Mouse (Mus musculus) heart, embryonic 11.5 days (tissue): ENCODE measurements around the gene Gnaz. TPM values are rescaled to one million over a fixed set of nuclear protein-coding genes. Genes with fewer than 3 reads are reported as not detected.

Experiments used
- ATAC-seq: fragments of 200-750 bp; cut with Nextera tagmentation; replicated peaks from 2 replicates; pipeline ENCODE4 v1.8.0; 2017; ENCODE audit warnings: moderate library complexity; ENCODE audit not compliant: insufficient number of reproducible peaks, low FRiP score, low TSS enrichment
- H3K27ac ChIP-seq: fragments of 300-500 bp; sonication (generic); 2 replicates; pipeline ENCODE4 v1.5.1; 2014; ENCODE audit warnings: mild to moderate bottlenecking, low read depth, low read length
- H3K27me3 ChIP-seq: fragments of 300-500 bp; sonication (generic); 2 replicates; pipeline ENCODE4 v1.6.1; 2014; ENCODE audit warnings: mild to moderate bottlenecking, low read length, mixed read lengths; ENCODE audit not compliant: control insufficient read depth, insufficient read depth
- H3K36me3 ChIP-seq: fragments of 300-500 bp; sonication (generic); 2 replicates; pipeline ENCODE4 v1.6.1; 2014; ENCODE audit warnings: mild to moderate bottlenecking, low read length, moderate library complexity, mixed read lengths; ENCODE audit not compliant: control insufficient read depth, insufficient read depth
- H3K4me1 ChIP-seq: fragments of 300-500 bp; sonication (generic); 2 replicates; pipeline ENCODE4 v1.6.1; 2014; ENCODE audit warnings: low read length; ENCODE audit not compliant: control insufficient read depth, insufficient read depth
- H3K4me2 ChIP-seq: fragments of 300-500 bp; sonication (generic); 2 replicates; pipeline ENCODE4 v1.6.1; 2014; ENCODE audit warnings: mild to moderate bottlenecking, moderate library complexity
- H3K4me3 ChIP-seq: fragments of 300-500 bp; sonication (generic); 2 replicates; pipeline ENCODE4 v1.5.1; 2014; ENCODE audit warnings: low read depth, low read length
- H3K9ac ChIP-seq: fragments of 300-500 bp; sonication (generic); 2 replicates; pipeline ENCODE4 v1.6.1; 2014; ENCODE audit warnings: mild to moderate bottlenecking, low read depth, low read length, moderate library complexity
- H3K9me3 ChIP-seq: fragments of 300-500 bp; sonication (generic); replicated peaks from 2 replicates; pipeline ENCODE4 v1.6.1; 2016; ENCODE audit warnings: low read length; ENCODE audit not compliant: control insufficient read depth
- WGBS: fragments of 180-500 bp; shearing (Covaris S2); extraction: QIAGEN DNeasy Blood & Tissue Kit; methylation state at CpG from one replicate; pipeline ENCODE4 v1.1.7; 2014; ENCODE audit not compliant: insufficient replicate concordance; 5-methylcytosine and 5-hydroxymethylcytosine counted together
- polyA plus RNA-seq: library from polyadenylated mRNA; unstranded; fragments of >200 nt; fragmentation: Nextera tagmentation; extraction: Ambion mirVana; gene quantifications from 2 replicates; pipeline ENCODE4 v1.2.1, GENCODE M21; 2014

Gene Gnaz
- polyA plus RNA-seq, 1 experiment from 2014 or later = 2.1 TPM

DNA sequence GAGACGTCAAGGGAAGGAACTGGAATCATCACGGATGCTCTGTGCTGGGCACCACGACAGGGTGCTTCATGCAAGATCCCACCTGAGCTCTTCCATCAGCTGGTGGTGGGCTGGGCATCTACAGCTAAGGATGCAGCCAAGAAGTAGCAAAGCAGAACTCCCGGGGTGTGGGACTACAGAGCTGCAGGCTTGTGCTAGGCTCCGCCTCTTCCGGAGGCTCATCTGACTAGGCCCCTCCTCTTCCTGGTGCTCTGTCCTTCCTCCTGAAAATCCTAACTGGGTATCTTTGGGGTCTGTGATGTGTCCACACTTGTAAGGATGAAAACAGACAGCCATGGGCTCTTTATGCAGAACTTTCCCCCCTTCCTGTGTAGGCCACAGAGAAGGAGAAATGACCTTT lies 98.7 kb downstream of the Gnaz start:
- no peak for ATAC-seq
- Histone ChIP-seq H3K4me3 (no peak overlapping the region), H3K9me3 (no peaks in the 10 kb centered on the region), H3K4me1 (peaks cover 46% of the 10 kb centered on the region), H3K4me2 (no peak overlapping the region), H3K27me3 (peaks cover 10% of the 10 kb centered on the region), H3K36me3 (no peaks in the 10 kb centered on the region), H3K9ac (no peak overlapping the region), H3K27ac (no peak overlapping the region)
- 75% methylated on average over 6 of the region's 6 CpGs for WGBS

Other genes starting within 250 kb of the Gnaz start
- gene Rsph14, start 65.4 kb downstream of the Gnaz start, polyA plus RNA-seq = not detected in 2 replicates
- gene Rab36, start 69.9 kb downstream of the Gnaz start, polyA plus RNA-seq = 4.1 and 5.2 TPM in 2 replicates
- 26.5 and 31.1 TPM in 2 replicates for gene Bcr, start 93.4 kb downstream of the Gnaz start, polyA plus RNA-seq
- 15.7 and 16.6 TPM in 2 replicates for gene Specc1l, start 244.9 kb downstream of the Gnaz start, polyA plus RNA-seq